Mouse (Mus musculus): ENCODE data around the gene Ube2q2.
A peak's percentile ranks its signal among the peaks of the same experiment; 100 is the strongest.
"Not testable (repeated sequence)": the region's sequence is repeated elsewhere in the genome, so short reads cannot be mapped to it uniquely, and the experiment has no call there.

Ube2q2 gene

GRCm38 (mm10) chr9:55148854-55149498 lies at the start of gene Ube2q2:
TSS of gene Ube2q2 (plus strand) at chr9:55148854.
- DNase-seq = peak; percentile 67

- DNase-seq = no peak
Observed at GRCm38 (mm10) chr9:55101117-55101516, 47.5 kb upstream of the Ube2q2 start.

- DNase-seq = no peak
Observed at GRCm38 (mm10) chr9:55102186-55102835, 46.3 kb upstream of the Ube2q2 start.

- DNase-seq = no peak
Observed at GRCm38 (mm10) chr9:55102931-55103630, 45.6 kb upstream of the Ube2q2 start.

GRCm38 (mm10) chr9:55110059-55110834 lies 38.4 kb upstream of the Ube2q2 start:
- DNase-seq = peak; percentile 80

GRCm38 (mm10) chr9:55110835-55111217 lies 37.8 kb upstream of the Ube2q2 start:
- not testable (repeated sequence) for DNase-seq

- no peak for DNase-seq
Observed at GRCm38 (mm10) chr9:55114752-55115151, 33.9 kb upstream of the Ube2q2 start.

- no peak for DNase-seq
Observed at GRCm38 (mm10) chr9:55117293-55118055, 31.2 kb upstream of the Ube2q2 start.

GRCm38 (mm10) chr9:55122586-55122985 lies 26.1 kb upstream of the Ube2q2 start:
- no peak for DNase-seq

GRCm38 (mm10) chr9:55125735-55126134 lies 22.9 kb upstream of the Ube2q2 start:
- DNase-seq = no peak

- DNase-seq = no peak
Observed at GRCm38 (mm10) chr9:55126295-55126694, 22.4 kb upstream of the Ube2q2 start.

GRCm38 (mm10) chr9:55131851-55132250 lies 16.8 kb upstream of the Ube2q2 start:
- DNase-seq = no peak

GRCm38 (mm10) chr9:55136576-55136975 lies 12.1 kb upstream of the Ube2q2 start:
- peak; percentile 15 for DNase-seq

- DNase-seq = no peak
Observed at GRCm38 (mm10) chr9:55137112-55137511, 11.5 kb upstream of the Ube2q2 start.

GRCm38 (mm10) chr9:55139958-55140357 lies 8.7 kb upstream of the Ube2q2 start:
- DNase-seq = no peak

- peak; percentile 74 for DNase-seq
Observed at GRCm38 (mm10) chr9:55149499-55150278, 1.0 kb downstream of the Ube2q2 start.

GRCm38 (mm10) chr9:55150279-55150726 lies 1.6 kb downstream of the Ube2q2 start:
- DNase-seq = peak; percentile 20

GRCm38 (mm10) chr9:55151096-55151495 lies 2.4 kb downstream of the Ube2q2 start:
- DNase-seq = no peak

GRCm38 (mm10) chr9:55152935-55153334 lies 4.3 kb downstream of the Ube2q2 start:
- DNase-seq = no peak

- no peak for DNase-seq
Observed at GRCm38 (mm10) chr9:55170655-55171412, 22.2 kb downstream of the Ube2q2 start.

GRCm38 (mm10) chr9:55172195-55172685 lies 23.6 kb downstream of the Ube2q2 start:
- DNase-seq = no peak

All from right cerebral cortex, postnatal 25 days (tissue).